Mouse (Mus musculus): ENCODE data around the gene Olfr243. TPM values are rescaled to one million over a fixed set of nuclear protein-coding genes. Genes with fewer than 3 reads are reported as not detected.
"Not testable (repeated sequence)": the region's sequence is repeated elsewhere in the genome, so short reads cannot be mapped to it uniquely, and the experiment has no call there.

Olfr243 gene
- polyA plus RNA-seq (2015; fragmentation: Nextera tagmentation; extraction: Ambion mirVana) = not detected in 2 replicates

GRCm38 (mm10) chr7:103714371-103714770 is at the start of gene Olfr243:
Gene Olfr243, plus strand, starts transcription at chr7:103714671.
- no peak for ATAC-seq (replicated peaks)
- H3K9me3 ChIP-seq = no peaks in the 10 kb centered on the region

GRCm38 (mm10) chr7:103671091-103671490 is 43.4 kb upstream of the Olfr243 start, which contains the start of gene Olfr624:
Gene Olfr624, minus strand, starts transcription at chr7:103671191.
- Histone ChIP-seq H3K36me3 (replicated peaks) (no peaks in the 10 kb centered on the region), H3K27ac (no peak within 1 kb of the TSS)
- over 99% methylated on average over 2 of the region's 2 CpGs for WGBS

More at GRCm38 (mm10) chr7:103714371-103714770, at the start of gene Olfr243:
- Histone ChIP-seq H3K9ac (no peak within 1 kb of the TSS), H3K36me3 (replicated peaks) (no peaks in the 10 kb centered on the region), H3K27me3 (replicated peaks) (no peaks in the 10 kb centered on the region), H3K4me3 (no peak within 1 kb of the TSS), H3K4me2 (no peak within 1 kb of the TSS), H3K4me1 (no peaks in the 10 kb centered on the region), H3K27ac (no peak within 1 kb of the TSS)

GRCm38 (mm10) chr7:103682420-103682819 is 32.1 kb upstream of the Olfr243 start, which contains the start of gene Olfr625-ps1:
Gene Olfr625-ps1, plus strand, starts transcription at chr7:103682720.
- no peak for ATAC-seq (replicated peaks)
- Histone ChIP-seq H3K36me3 (replicated peaks) (no peaks in the 10 kb centered on the region), H3K9ac (no peak within 1 kb of the TSS), H3K27me3 (replicated peaks) (no peaks in the 10 kb centered on the region), H3K4me2 (no peak within 1 kb of the TSS), H3K9me3 (no peaks in the 10 kb centered on the region), H3K4me1 (no peaks in the 10 kb centered on the region), H3K4me3 (no peak within 1 kb of the TSS), H3K27ac (no peak within 1 kb of the TSS)

More at GRCm38 (mm10) chr7:103671091-103671490, 43.4 kb upstream of the Olfr243 start, which contains the start of gene Olfr624:
- H3K4me3 ChIP-seq = no peak within 1 kb of the TSS
- no peaks in the 10 kb centered on the region for H3K4me1 ChIP-seq
- no peaks in the 10 kb centered on the region for H3K9me3 ChIP-seq
- no peaks in the 10 kb centered on the region for H3K27me3 ChIP-seq (replicated peaks)
- no peak within 1 kb of the TSS for H3K9ac ChIP-seq
- no peak within 1 kb of the TSS for H3K4me2 ChIP-seq
- no peak for ATAC-seq (replicated peaks)

GRCm38 (mm10) chr7:103699469-103699868 is 15.0 kb upstream of the Olfr243 start:
- no peaks in the 10 kb centered on the region for H3K36me3 ChIP-seq (replicated peaks)
- no peak for ATAC-seq (replicated peaks)
- WGBS = 90% methylated on average over 4 of the region's 4 CpGs
- H3K9me3 ChIP-seq = no peaks in the 10 kb centered on the region
- H3K27ac ChIP-seq = no peak overlapping the region
- H3K4me3 ChIP-seq = no peak overlapping the region
- H3K4me2 ChIP-seq = no peak overlapping the region
- no peaks in the 10 kb centered on the region for H3K4me1 ChIP-seq
- no peaks in the 10 kb centered on the region for H3K27me3 ChIP-seq (replicated peaks)
- no peak overlapping the region for H3K9ac ChIP-seq

GRCm38 (mm10) chr7:103712024-103712423 is 2.4 kb upstream of the Olfr243 start:
- Histone ChIP-seq H3K4me3 (no peak overlapping the region), H3K27ac (no peak overlapping the region), H3K4me2 (no peak overlapping the region), H3K9ac (no peak overlapping the region), H3K9me3 (no peaks in the 10 kb centered on the region), H3K4me1 (no peaks in the 10 kb centered on the region), H3K27me3 (replicated peaks) (no peaks in the 10 kb centered on the region), H3K36me3 (replicated peaks) (no peaks in the 10 kb centered on the region)
- 29% methylated on average over 2 of the region's 2 CpGs for WGBS
- no peak for ATAC-seq (replicated peaks)

GRCm38 (mm10) chr7:103716398-103716797 is 1.9 kb downstream of the Olfr243 start:
- not testable (repeated sequence) for H3K36me3 ChIP-seq (replicated peaks); H3K4me1 ChIP-seq; H3K27me3 ChIP-seq (replicated peaks); H3K9me3 ChIP-seq; ATAC-seq (replicated peaks); H3K27ac ChIP-seq; H3K9ac ChIP-seq; H3K4me2 ChIP-seq; H3K4me3 ChIP-seq
- WGBS = 89% methylated on average over 1 of the region's 1 CpGs

- Histone ChIP-seq H3K9ac (no peak within 1 kb of the TSS), H3K4me3 (no peak within 1 kb of the TSS), H3K9me3 (no peaks in the 10 kb centered on the region), H3K4me2 (no peak within 1 kb of the TSS), H3K27me3 (replicated peaks) (no peaks in the 10 kb centered on the region), H3K27ac (no peak within 1 kb of the TSS), H3K36me3 (replicated peaks) (no peaks in the 10 kb centered on the region), H3K4me1 (no peaks in the 10 kb centered on the region)
- WGBS = 90% methylated on average over 1 of the region's 1 CpGs
- ATAC-seq (replicated peaks) = no peak
Measured at GRCm38 (mm10) chr7:103730074-103730473, 15.6 kb downstream of the Olfr243 start, which contains the start of gene Olfr628. Gene Olfr628, plus strand, starts transcription at chr7:103730374.

- Histone ChIP-seq H3K9me3 (no peaks in the 10 kb centered on the region; the same call in 1 of the 2 replicates), H3K27ac (no peak within 1 kb of the TSS), H3K4me3 (no peak within 1 kb of the TSS), H3K27me3 (replicated peaks) (no peaks in the 10 kb centered on the region), H3K36me3 (replicated peaks) (no peaks in the 10 kb centered on the region), H3K4me1 (no peaks in the 10 kb centered on the region), H3K9ac (no peak within 1 kb of the TSS), H3K4me2 (no peak within 1 kb of the TSS)
- ATAC-seq (replicated peaks) = no peak
- 74% methylated on average over 2 of the region's 2 CpGs for WGBS
Measured at GRCm38 (mm10) chr7:103744843-103745242, 30.4 kb downstream of the Olfr243 start, which contains the start of gene Olfr629. Gene Olfr629, minus strand, starts transcription at chr7:103744943.

GRCm38 (mm10) chr7:103757233-103757632 is 42.8 kb downstream of the Olfr243 start, which contains the start of gene Olfr630:
Gene Olfr630, minus strand, starts transcription at chr7:103757333.
- no peak for ATAC-seq (replicated peaks)
- no peak within 1 kb of the TSS for H3K9ac ChIP-seq
- no peaks in the 10 kb centered on the region for H3K9me3 ChIP-seq
- no peaks in the 10 kb centered on the region for H3K27me3 ChIP-seq (replicated peaks)
- no peaks in the 10 kb centered on the region for H3K36me3 ChIP-seq (replicated peaks)
- H3K4me1 ChIP-seq = no peaks in the 10 kb centered on the region
- WGBS = 41% methylated on average over 2 of the region's 2 CpGs
- H3K4me3 ChIP-seq = no peak within 1 kb of the TSS
- no peak within 1 kb of the TSS for H3K27ac ChIP-seq
- H3K4me2 ChIP-seq = no peak within 1 kb of the TSS

- 86% methylated on average over 6 of the region's 6 CpGs for WGBS
- not testable (repeated sequence) for H3K27ac ChIP-seq; H3K4me3 ChIP-seq; H3K4me2 ChIP-seq; H3K36me3 ChIP-seq (replicated peaks); H3K9ac ChIP-seq; H3K27me3 ChIP-seq (replicated peaks); H3K9me3 ChIP-seq; H3K4me1 ChIP-seq; ATAC-seq (replicated peaks)
Measured at GRCm38 (mm10) chr7:103762212-103762611, 47.7 kb downstream of the Olfr243 start.

- not testable (repeated sequence) for H3K27ac ChIP-seq; ATAC-seq (replicated peaks); H3K36me3 ChIP-seq (replicated peaks); H3K9ac ChIP-seq; H3K4me1 ChIP-seq; H3K27me3 ChIP-seq (replicated peaks); H3K4me2 ChIP-seq; H3K9me3 ChIP-seq; H3K4me3 ChIP-seq
- WGBS = 94% methylated on average over 6 of the region's 6 CpGs
Measured at GRCm38 (mm10) chr7:103767687-103768086, 53.2 kb downstream of the Olfr243 start.
